Mouse (Mus musculus) colon, adult 2 months (tissue): ENCODE measurements around the gene Olfr1445. TPM values are rescaled to one million over a fixed set of nuclear protein-coding genes. Genes with fewer than 3 reads are reported as not detected.

Experiments
- polyA plus RNA-seq: library from polyadenylated mRNA; depleted of rRNA; stranded (reverse); fragments of >200 nt; gene quantifications from 2 replicates; pipeline ENCODE4 v1.2.3, GENCODE M21; 2012; rRNA removed

Gene Olfr1445
- polyA plus RNA-seq, result not detected in 2 replicates

GRCm38 (mm10) chr19:12883555-12883954, at the start of gene Olfr1445:
Gene Olfr1445, plus strand, starts transcription at chr19:12883855.

GRCm38 (mm10) chr19:12846382-12846781, 37.3 kb upstream of the Olfr1445 start, which contains the start of gene Gm5244:
Gene Gm5244, plus strand, starts transcription at chr19:12846682.

GRCm38 (mm10) chr19:12856983-12857382, 26.7 kb upstream of the Olfr1445 start, which contains the start of gene Olfr1444:
Gene Olfr1444, plus strand, starts transcription at chr19:12857283.

GRCm38 (mm10) chr19:12893424-12893823, 9.8 kb downstream of the Olfr1445 start, which contains the start of gene Olfr1446:
Gene Olfr1446, minus strand, starts transcription at chr19:12893524.

GRCm38 (mm10) chr19:12903643-12904042, 20.0 kb downstream of the Olfr1445 start, which contains the start of gene Olfr1447:
Gene Olfr1447, minus strand, starts transcription at chr19:12903743.

GRCm38 (mm10) chr19:12924319-12924718, 40.7 kb downstream of the Olfr1445 start, which contains the start of gene Olfr1448:
Gene Olfr1448, minus strand, starts transcription at chr19:12924419.

GRCm38 (mm10) chr19:12930540-12930939, 46.9 kb downstream of the Olfr1445 start, which contains the start of gene Olfr1449:
Gene Olfr1449, plus strand, starts transcription at chr19:12930840.

Other genes with a start within 250 kb of the Olfr1445 start
- gene Olfr1442, start 213.4 kb upstream of the Olfr1445 start, polyA plus RNA-seq, result not detected in 2 replicates
- not detected in 2 replicates for gene Olfr1443, start 205.7 kb upstream of the Olfr1445 start, polyA plus RNA-seq
- gene Keg1, start 188.1 kb upstream of the Olfr1445 start, polyA plus RNA-seq, result 0.10 TPM in 1 of 2 replicates, not detected in the other
- gene Cntf, start 118.2 kb upstream of the Olfr1445 start, polyA plus RNA-seq, result 0.27 TPM in 1 of 2 replicates, not detected in the other
- 11.1 and 11.5 TPM in 2 replicates for gene Zfp91, start 87.7 kb upstream of the Olfr1445 start, polyA plus RNA-seq
- gene Lpxn, start 87.7 kb upstream of the Olfr1445 start, polyA plus RNA-seq, result 2.3 and 2.5 TPM in 2 replicates
- not detected in 2 replicates for gene Gm5244, start 37.2 kb upstream of the Olfr1445 start, polyA plus RNA-seq
- gene Olfr1444, start 26.6 kb upstream of the Olfr1445 start, polyA plus RNA-seq, result not detected in 2 replicates
- not detected in 2 replicates for gene Olfr1446, start 9.7 kb downstream of the Olfr1445 start, polyA plus RNA-seq
- gene Olfr1447, start 19.9 kb downstream of the Olfr1445 start, polyA plus RNA-seq, result not detected in 2 replicates
- gene Olfr1448, start 40.6 kb downstream of the Olfr1445 start, polyA plus RNA-seq, result not detected in 2 replicates
- gene Olfr1449, start 47.0 kb downstream of the Olfr1445 start, polyA plus RNA-seq, result not detected in 2 replicates
- gene Olfr1450, start 66.4 kb downstream of the Olfr1445 start, polyA plus RNA-seq, result not detected in 2 replicates
- not detected in 2 replicates for gene Olfr1451, start 111.2 kb downstream of the Olfr1445 start, polyA plus RNA-seq
- gene Olfr1453, start 144.5 kb downstream of the Olfr1445 start, polyA plus RNA-seq, result not detected in 2 replicates
- not detected in 2 replicates for gene Olfr1454, start 176.8 kb downstream of the Olfr1445 start, polyA plus RNA-seq
- gene Olfr1457, start 214.0 kb downstream of the Olfr1445 start, polyA plus RNA-seq, result not detected in 2 replicates
- gene Olfr1458, start 222.9 kb downstream of the Olfr1445 start, polyA plus RNA-seq, result not detected in 2 replicates